Mouse (Mus musculus) forebrain, embryonic 14.5 days (tissue): ENCODE data around the gene Klk6. TPM values are rescaled to one million over a fixed set of nuclear protein-coding genes. Genes with fewer than 3 reads are reported as not detected.

Experiments
- ATAC-seq: fragments of 200-750 bp; cut with Nextera tagmentation; 2 replicates; pipeline ENCODE4 v1.8.0; 2017; ENCODE audit warnings: mild to moderate bottlenecking, moderate library complexity
- DNase-seq: peaks from one replicate; pipeline ENCODE4 v3.0.0-alpha.2; 2015; ENCODE audit warnings: low spot score
- H3K27ac ChIP-seq: fragments of 300-500 bp; sonication (generic); 2 replicates; pipeline ENCODE4 v1.5.1; 2014; ENCODE audit warnings: low read depth, mild to moderate bottlenecking, control low read depth, low read length, moderate library complexity
- H3K27me3 ChIP-seq: fragments of 300-500 bp; sonication (generic); replicated peaks from 2 replicates; pipeline ENCODE4 v1.6.1; 2014; ENCODE audit warnings: low read length, control low read depth, mixed read lengths; ENCODE audit not compliant: control insufficient read depth, insufficient read depth
- H3K36me3 ChIP-seq: fragments of 300-500 bp; sonication (generic); 2 replicates; pipeline ENCODE4 v1.6.1; 2014; ENCODE audit warnings: low read length, control low read depth; ENCODE audit not compliant: control insufficient read depth, insufficient read depth
- H3K4me1 ChIP-seq: fragments of 300-500 bp; sonication (generic); 2 replicates; pipeline ENCODE4 v1.6.1; 2014; ENCODE audit warnings: antibody characterized with exemption, low read length, control low read depth; ENCODE audit not compliant: control insufficient read depth, insufficient read depth
- H3K4me2 ChIP-seq: fragments of 300-500 bp; sonication (generic); 2 replicates; pipeline ENCODE4 v1.6.1; 2014; ENCODE audit warnings: mild to moderate bottlenecking, control low read depth, low read length
- H3K4me3 ChIP-seq: fragments of 300-500 bp; sonication (generic); 2 replicates; pipeline ENCODE4 v1.5.1; 2014; ENCODE audit warnings: low read depth, low read length, control low read depth
- H3K9ac ChIP-seq: fragments of 300-500 bp; sonication (generic); 2 replicates; pipeline ENCODE4 v1.6.1; 2014; ENCODE audit warnings: mild to moderate bottlenecking, low read length, control low read depth, moderate library complexity
- H3K9me3 ChIP-seq: fragments of 300-500 bp; sonication (generic); replicated peaks from 2 replicates; pipeline ENCODE4 v1.6.1; 2016; ENCODE audit warnings: low read length, control low read depth, mixed read lengths; ENCODE audit not compliant: control insufficient read depth
- WGBS: fragments of 180-500 bp; shearing (Covaris S2); extraction: QIAGEN DNeasy Blood & Tissue Kit; methylation state at CpG from one replicate; pipeline ENCODE4 v1.1.7; 2014; 5-methylcytosine and 5-hydroxymethylcytosine counted together
- polyA plus RNA-seq: library from polyadenylated mRNA; unstranded; fragments of >200 nt; fragmentation: Nextera tagmentation; extraction: Ambion mirVana; gene quantifications from 2 replicates; pipeline ENCODE4 v1.2.1, GENCODE M21; 2014

Gene Klk6
- polyA plus RNA-seq = not detected in 2 replicates

DNA sequence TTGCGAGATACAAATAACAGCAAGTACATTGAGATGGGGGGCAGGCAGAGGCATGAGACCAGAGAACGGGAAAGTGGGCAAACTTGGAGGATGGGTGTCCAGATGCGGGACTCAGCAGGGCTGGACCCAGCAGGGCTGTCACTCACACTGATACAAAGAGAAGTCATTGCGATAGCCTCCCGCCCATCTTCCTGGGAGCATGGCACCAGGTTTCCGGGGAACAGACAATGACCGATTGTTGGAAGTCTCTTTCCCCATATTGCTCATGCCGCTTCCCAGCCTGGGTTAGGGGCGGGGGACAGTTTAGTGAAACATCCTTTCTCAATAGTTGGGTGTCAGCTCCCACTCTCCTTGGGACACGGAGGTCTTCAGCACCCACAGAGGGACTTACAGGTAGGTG is at the start of gene Klk6:
Gene Klk6, plus strand, starts transcription at position 301 of the 400 bp plus-strand sequence.
- Histone ChIP-seq H3K36me3 (no peaks in the 10 kb centered on the region), H3K4me3 (no peak within 1 kb of the TSS), H3K9me3 (no peaks in the 10 kb centered on the region), H3K27ac (no peak within 1 kb of the TSS), H3K4me2 (no peak within 1 kb of the TSS), H3K27me3 (no peaks in the 10 kb centered on the region), H3K9ac (no peak within 1 kb of the TSS), H3K4me1 (no peaks in the 10 kb centered on the region)
- WGBS = 78% methylated on average over 10 of the region's 10 CpGs
- DNase-seq (no peak), ATAC-seq (no peak)

GRCm38 (mm10) chr7:43774802-43775201 is 49.5 kb upstream of the Klk6 start:
- no peaks in the 10 kb centered on the region for H3K9me3 ChIP-seq
- ATAC-seq (no peak), DNase-seq (no peak)
- no peaks in the 10 kb centered on the region for H3K36me3 ChIP-seq
- no peaks in the 10 kb centered on the region for H3K4me1 ChIP-seq
- H3K27ac ChIP-seq = no peak overlapping the region
- H3K4me2 ChIP-seq = no peak overlapping the region
- no peaks in the 10 kb centered on the region for H3K27me3 ChIP-seq
- no peak overlapping the region for H3K9ac ChIP-seq
- no peak overlapping the region for H3K4me3 ChIP-seq
- WGBS = 47% methylated on average over 6 of the region's 6 CpGs

DNA sequence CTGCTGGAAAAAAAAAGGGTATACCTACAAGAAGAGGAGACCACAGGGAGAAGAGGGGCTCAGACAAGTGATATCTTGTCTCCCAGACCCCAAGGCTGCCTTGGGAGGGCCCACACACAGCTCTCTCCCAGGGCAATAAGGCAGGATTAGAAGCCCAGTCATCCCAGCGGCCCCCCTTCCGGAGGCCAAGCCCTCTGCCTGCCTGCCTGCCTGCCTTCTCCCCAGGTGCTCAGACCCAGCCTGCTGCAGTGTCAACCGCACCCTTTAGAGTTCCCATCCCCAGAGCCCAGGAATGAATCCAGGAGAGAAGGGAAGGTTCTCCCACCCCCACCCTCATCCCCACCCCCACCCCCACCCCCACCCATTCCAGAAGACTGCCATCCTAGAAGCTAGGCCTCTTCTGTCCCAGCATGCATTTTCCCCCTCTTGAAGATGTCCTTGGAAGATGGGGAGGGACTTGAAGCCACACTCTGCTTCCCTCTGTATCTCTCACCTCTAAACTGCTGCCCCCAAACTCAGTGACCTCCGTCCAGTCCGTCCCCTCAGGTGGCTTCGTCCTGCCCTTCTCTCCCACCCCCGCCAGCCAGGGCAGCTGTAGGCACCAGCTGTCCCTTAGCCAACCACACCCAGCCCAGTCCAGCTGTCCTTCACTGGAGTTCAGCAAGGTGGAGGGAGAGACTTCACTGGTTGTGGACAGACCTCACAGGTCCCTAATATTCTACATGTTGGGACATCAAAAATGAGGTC is 48.8 kb upstream of the Klk6 start:
- no peaks in the 10 kb centered on the region for H3K4me1 ChIP-seq
- no peaks in the 10 kb centered on the region for H3K27me3 ChIP-seq
- H3K9me3 ChIP-seq = no peaks in the 10 kb centered on the region
- H3K4me3 ChIP-seq = no peak overlapping the region
- H3K36me3 ChIP-seq = no peaks in the 10 kb centered on the region
- no peak overlapping the region for H3K27ac ChIP-seq
- DNase-seq = no peak
- WGBS = 43% methylated on average over 5 of the region's 7 CpGs
- ATAC-seq = no peak
- no peak overlapping the region for H3K4me2 ChIP-seq
- H3K9ac ChIP-seq = no peak overlapping the region

- Histone ChIP-seq H3K36me3 (no peaks in the 10 kb centered on the region), H3K9me3 (no peaks in the 10 kb centered on the region), H3K4me1 (no peaks in the 10 kb centered on the region), H3K9ac (no peak overlapping the region), H3K27ac (no peak overlapping the region), H3K4me2 (no peak overlapping the region), H3K4me3 (no peak overlapping the region), H3K27me3 (no peaks in the 10 kb centered on the region)
- DNase-seq (no peak), ATAC-seq (no peak)
- 81% methylated on average over 5 of the region's 5 CpGs for WGBS
Observed at GRCm38 (mm10) chr7:43776506-43776905, 47.8 kb upstream of the Klk6 start.

- H3K9me3 ChIP-seq = no peaks in the 10 kb centered on the region
- no peak for DNase-seq
- H3K27ac ChIP-seq = no peak overlapping the region
- H3K27me3 ChIP-seq = no peaks in the 10 kb centered on the region
- H3K4me3 ChIP-seq = no peak overlapping the region
- 89% methylated on average over 12 of the region's 12 CpGs for WGBS
- no peak for ATAC-seq
- no peaks in the 10 kb centered on the region for H3K36me3 ChIP-seq
- H3K9ac ChIP-seq = no peak overlapping the region
- no peaks in the 10 kb centered on the region for H3K4me1 ChIP-seq
- H3K4me2 ChIP-seq = no peak overlapping the region
Observed at GRCm38 (mm10) chr7:43777423-43777822, 46.9 kb upstream of the Klk6 start.

- Histone ChIP-seq H3K27ac (no peak overlapping the region), H3K9ac (no peak overlapping the region), H3K4me2 (no peak overlapping the region), H3K36me3 (no peaks in the 10 kb centered on the region), H3K9me3 (no peaks in the 10 kb centered on the region), H3K4me3 (no peak overlapping the region), H3K27me3 (no peaks in the 10 kb centered on the region), H3K4me1 (no peaks in the 10 kb centered on the region)
- no peak for DNase-seq
- no peak for ATAC-seq
- 86% methylated on average over 10 of the region's 10 CpGs for WGBS
Observed at GRCm38 (mm10) chr7:43778176-43778970, 45.9 kb upstream of the Klk6 start.

DNA sequence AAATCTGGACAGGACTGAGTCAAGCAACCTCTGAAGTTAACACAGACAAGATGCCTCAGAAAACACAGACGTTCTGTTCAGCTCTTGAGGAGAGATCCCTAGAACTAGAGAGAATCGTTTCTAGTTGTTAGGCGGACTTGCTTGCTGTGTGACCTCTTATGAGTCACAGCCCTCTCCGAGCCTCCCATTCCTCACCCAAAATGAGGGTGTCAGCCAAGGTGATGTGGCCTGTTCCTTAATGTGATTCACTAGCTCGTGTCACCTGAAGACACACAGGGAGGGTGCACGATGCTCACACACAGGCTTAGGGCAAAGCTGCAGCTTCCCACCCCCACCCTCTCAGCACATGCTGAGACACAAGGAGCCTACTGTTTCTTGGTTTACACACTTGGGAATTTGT is 44.1 kb upstream of the Klk6 start:
- Histone ChIP-seq H3K4me3 (no peak overlapping the region), H3K27me3 (no peaks in the 10 kb centered on the region), H3K4me1 (no peaks in the 10 kb centered on the region), H3K36me3 (no peaks in the 10 kb centered on the region), H3K9me3 (no peaks in the 10 kb centered on the region), H3K27ac (no peak overlapping the region), H3K9ac (no peak overlapping the region), H3K4me2 (no peak overlapping the region)
- no peak for ATAC-seq
- 69% methylated on average over 6 of the region's 6 CpGs for WGBS
- DNase-seq = no peak

- Histone ChIP-seq H3K27ac (no peak within 1 kb of the TSS), H3K4me3 (no peak within 1 kb of the TSS), H3K4me2 (no peak within 1 kb of the TSS), H3K9ac (no peak within 1 kb of the TSS), H3K36me3 (no peaks in the 10 kb centered on the region), H3K9me3 (no peaks in the 10 kb centered on the region), H3K4me1 (no peaks in the 10 kb centered on the region), H3K27me3 (no peaks in the 10 kb centered on the region)
- DNase-seq = no peak
- no peak for ATAC-seq
- WGBS = 36% methylated on average over 5 of the region's 5 CpGs
Observed at GRCm38 (mm10) chr7:43780746-43781145, 43.6 kb upstream of the Klk6 start, which contains the start of gene Klk10. Gene Klk10, plus strand, starts transcription at chr7:43781035.

GRCm38 (mm10) chr7:43781541-43781940 is 42.8 kb upstream of the Klk6 start:
- Histone ChIP-seq H3K27ac (no peak overlapping the region), H3K9me3 (no peaks in the 10 kb centered on the region), H3K36me3 (no peaks in the 10 kb centered on the region), H3K9ac (no peak overlapping the region), H3K27me3 (no peaks in the 10 kb centered on the region), H3K4me1 (no peaks in the 10 kb centered on the region), H3K4me3 (no peak overlapping the region), H3K4me2 (no peak overlapping the region)
- 92% methylated on average over 11 of the region's 11 CpGs for WGBS
- ATAC-seq = no peak
- no peak for DNase-seq
